Mouse (Mus musculus): Measurements from ENCODE around the gene Tbc1d17.

The Tbc1d17 gene

GRCm38 (mm10) chr7:44824872-44825271 is 24.0 kb downstream of the Tbc1d17 start:
- peak; percentile 76 for DNase-seq (ENCODE audit: low read depth, low spot score)

GRCm38 (mm10) chr7:44823409-44823808 is 25.5 kb downstream of the Tbc1d17 start:
- no peak for DNase-seq (ENCODE audit: low read depth, low spot score)

- peak; percentile 36 for DNase-seq (ENCODE audit: low read depth, low spot score)
These were observed 27.0 kb downstream of the Tbc1d17 start for GRCm38 (mm10) chr7:44821666-44822448.

DNA sequence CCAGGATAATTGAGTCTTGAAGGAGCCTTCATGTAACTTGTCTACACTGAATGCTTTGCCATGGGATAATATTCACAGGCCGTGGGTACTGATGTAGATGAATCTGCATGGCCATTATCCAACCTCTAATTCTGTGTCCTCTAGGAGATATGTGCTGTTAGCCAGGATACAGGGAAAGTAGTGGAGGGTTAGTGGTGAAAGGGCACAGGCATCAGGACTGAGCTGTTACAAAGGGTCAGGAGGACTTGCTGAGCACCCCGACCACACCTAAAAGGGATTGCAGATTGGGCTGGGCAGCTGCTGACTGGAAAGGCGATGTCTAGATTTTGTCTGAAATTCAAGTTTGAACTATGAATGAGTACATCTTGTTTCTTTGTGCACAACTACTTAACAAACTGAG is 28.4 kb downstream of the Tbc1d17 start:
- DNase-seq (ENCODE audit: low read depth, low spot score): no peak

DNA sequence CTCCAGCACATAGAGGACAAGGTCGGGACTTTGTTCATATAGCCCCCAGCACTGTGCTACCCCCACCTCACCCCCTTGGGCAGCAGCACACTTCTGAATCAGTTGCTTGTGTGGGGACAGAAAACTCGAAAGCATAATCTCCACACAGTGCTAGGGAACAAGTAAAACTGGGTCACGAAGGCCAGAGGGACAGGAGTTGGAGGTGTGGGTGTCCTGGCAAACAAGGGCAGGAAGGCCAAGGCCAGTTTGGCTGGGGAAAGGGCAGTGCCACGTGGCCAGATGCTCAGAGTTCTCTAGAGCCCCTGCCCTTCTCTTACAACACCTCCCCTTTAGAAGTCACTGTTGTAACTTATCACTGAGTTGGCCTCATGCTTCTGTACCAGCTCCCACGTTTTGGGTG is 29.0 kb downstream of the Tbc1d17 start:
- no peak for DNase-seq (ENCODE audit: low read depth, low spot score)

GRCm38 (mm10) chr7:44819391-44819790 is 29.5 kb downstream of the Tbc1d17 start:
- DNase-seq (ENCODE audit: low read depth, low spot score): no peak

DNA sequence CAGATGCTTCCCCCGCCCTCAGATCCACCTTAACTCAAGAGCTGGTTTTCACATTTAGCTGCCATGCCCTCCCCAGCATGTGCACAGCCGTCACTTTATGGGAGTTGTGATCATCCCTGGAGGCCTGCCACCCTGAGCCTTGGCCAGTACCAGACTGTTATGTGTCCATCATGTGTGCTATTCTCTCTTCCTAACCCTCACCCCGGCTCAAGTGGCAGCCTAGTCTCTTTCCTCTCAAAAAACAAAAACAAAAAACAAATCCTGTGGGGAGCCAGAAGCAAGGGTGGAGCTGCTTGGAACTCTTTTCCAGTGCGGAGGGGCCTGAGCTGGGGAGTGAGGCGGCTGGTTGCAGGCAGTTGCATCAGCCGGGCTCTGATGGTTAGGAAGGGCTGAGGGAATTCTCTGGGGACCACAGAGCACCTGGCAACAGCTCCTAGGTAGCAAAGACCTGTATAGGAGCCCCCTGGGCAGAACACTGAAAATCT is 30.1 kb downstream of the Tbc1d17 start:
- DNase-seq (ENCODE audit: low read depth, low spot score): peak; percentile 80

- DNase-seq (ENCODE audit: low read depth, low spot score): peak; percentile 75
These were observed 30.7 kb downstream of the Tbc1d17 start for GRCm38 (mm10) chr7:44818164-44818563.

GRCm38 (mm10) chr7:44817441-44817840 is 31.4 kb downstream of the Tbc1d17 start:
- DNase-seq (ENCODE audit: low read depth, low spot score): peak; percentile 29

GRCm38 (mm10) chr7:44816470-44817021 is 32.3 kb downstream of the Tbc1d17 start, which contains the start of gene Atf5:
TSS of gene Atf5 (minus strand) at chr7:44816658.
- DNase-seq (ENCODE audit: low read depth, low spot score): peak; percentile 58

GRCm38 (mm10) chr7:44815721-44816469 is 33.0 kb downstream of the Tbc1d17 start, which contains the start of the genes Nup62 and Il4i1:
TSS of gene Nup62 (plus strand) at chr7:44816088.
TSS of gene Il4i1 (plus strand) at chr7:44816387.
- peak; percentile 96 for DNase-seq (ENCODE audit: low read depth, low spot score)

GRCm38 (mm10) chr7:44814952-44815553 is 33.8 kb downstream of the Tbc1d17 start:
- no peak for DNase-seq (ENCODE audit: low read depth, low spot score)

GRCm38 (mm10) chr7:44814423-44814822 is 34.5 kb downstream of the Tbc1d17 start:
- no peak for DNase-seq (ENCODE audit: low read depth, low spot score)

DNA sequence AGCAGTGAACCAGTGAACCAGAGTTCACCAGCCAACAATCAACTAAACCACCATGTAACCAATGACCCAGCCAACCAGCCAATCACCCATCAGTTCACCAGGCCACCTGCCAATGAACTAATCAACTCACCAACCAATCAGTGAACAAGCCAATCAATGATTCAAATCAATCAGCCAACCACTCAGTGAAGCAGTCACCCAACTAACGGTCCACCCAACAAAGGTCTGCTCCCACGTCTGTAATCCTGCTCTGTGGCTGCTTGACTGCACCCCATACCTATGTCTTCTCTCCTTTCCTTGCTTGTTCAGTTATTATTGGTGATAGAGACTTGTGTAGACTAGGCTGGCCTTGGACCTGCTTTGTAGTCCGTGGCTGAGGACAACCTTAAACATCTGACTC is 34.9 kb downstream of the Tbc1d17 start:
- DNase-seq (ENCODE audit: low read depth, low spot score): no peak

DNA sequence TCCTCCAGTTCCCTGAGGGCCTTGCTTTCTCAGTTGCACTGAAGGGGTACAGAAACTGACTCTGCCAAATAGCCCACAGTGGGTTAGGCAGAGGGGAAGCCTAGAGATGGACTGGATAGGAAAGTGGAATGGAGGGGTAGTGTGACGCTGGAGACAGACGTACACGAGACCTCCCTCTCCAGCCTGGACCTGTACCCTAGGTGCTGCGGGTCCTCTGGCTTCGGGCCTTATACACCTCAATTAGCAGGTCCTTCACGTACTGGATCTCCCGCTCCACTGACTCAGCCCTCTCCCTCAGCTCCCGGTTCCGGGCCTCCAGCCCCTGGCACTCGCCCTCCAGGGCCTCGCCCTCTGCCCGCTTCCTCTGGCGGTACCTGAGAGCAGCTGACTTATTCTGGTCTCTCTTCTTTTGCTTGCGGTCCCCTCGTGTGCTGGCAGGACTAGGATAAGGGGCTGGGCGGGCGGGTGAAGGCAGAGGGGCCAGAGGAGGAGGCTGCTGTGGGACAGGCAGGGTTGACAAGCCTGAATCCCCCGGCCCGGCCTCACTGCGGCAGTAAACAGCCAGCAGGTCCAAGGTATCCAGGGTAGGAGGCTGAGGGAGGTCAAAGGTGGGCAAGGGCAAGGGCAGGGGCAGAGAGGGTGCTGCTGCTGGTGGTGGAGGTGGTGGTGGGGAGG is 36.1 kb downstream of the Tbc1d17 start:
- no peak for DNase-seq (ENCODE audit: low read depth, low spot score)

GRCm38 (mm10) chr7:44810819-44811557 is 37.9 kb downstream of the Tbc1d17 start:
- DNase-seq (ENCODE audit: low read depth, low spot score): no peak

GRCm38 (mm10) chr7:44810365-44810764 is 38.5 kb downstream of the Tbc1d17 start:
- no peak for DNase-seq (ENCODE audit: low read depth, low spot score)

- no peak for DNase-seq (ENCODE audit: low read depth, low spot score)
These were observed 39.4 kb downstream of the Tbc1d17 start for GRCm38 (mm10) chr7:44809466-44809865.

- no peak for DNase-seq (ENCODE audit: low read depth, low spot score)
These were observed 40.0 kb downstream of the Tbc1d17 start for GRCm38 (mm10) chr7:44808927-44809326.

DNA sequence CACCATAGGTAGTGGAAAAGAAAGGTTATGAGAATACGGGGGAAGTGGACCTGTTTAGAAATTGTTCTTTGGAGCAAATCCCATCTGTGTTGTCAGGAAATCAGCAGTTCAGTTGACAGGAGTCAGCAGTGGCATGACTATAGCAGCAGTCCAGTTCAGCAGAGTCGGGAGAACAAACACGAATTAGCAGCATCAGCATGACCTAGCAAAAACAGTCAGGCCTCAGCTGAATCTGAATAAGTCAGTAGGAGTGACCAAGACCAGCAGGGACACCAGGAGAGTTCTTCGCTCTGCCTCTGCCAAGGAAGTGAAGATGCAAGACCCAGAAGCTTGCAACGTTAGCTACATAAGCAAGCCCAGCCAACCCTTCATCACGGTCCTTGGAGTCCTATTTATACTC is 56.1 kb downstream of the Tbc1d17 start:
- DNase-seq (ENCODE audit: low read depth, low spot score): no peak

DNA sequence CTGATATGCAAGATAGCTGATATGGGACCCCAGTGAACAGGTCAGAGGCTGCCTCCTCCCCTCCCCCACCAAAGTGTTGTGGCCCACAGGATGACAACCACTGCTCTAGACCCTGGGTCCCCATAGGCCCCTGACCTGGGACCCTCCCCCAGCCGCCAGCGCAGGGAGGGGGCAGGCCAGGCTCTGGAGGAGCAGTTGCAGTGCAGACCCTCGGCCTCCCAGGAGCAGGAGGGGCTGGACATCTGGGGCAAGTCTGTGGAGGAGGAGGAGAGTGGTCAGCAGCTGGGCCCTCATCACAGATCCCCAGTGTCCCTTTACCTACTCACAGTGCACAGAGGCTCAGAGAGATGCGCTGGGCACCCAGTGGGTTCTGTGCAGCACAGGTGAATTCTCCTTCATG is 58.8 kb downstream of the Tbc1d17 start:
- DNase-seq (ENCODE audit: low read depth, low spot score): no peak
